Mouse (Mus musculus) embryonic facial prominence, embryonic 12.5 days (tissue): Measurements from ENCODE around the gene Sstr2. TPM values are rescaled to one million over a fixed set of nuclear protein-coding genes. Genes with fewer than 3 reads are reported as not detected.

Source experiments
- polyA plus RNA-seq: library from polyadenylated mRNA; unstranded; fragments of >200 nt; fragmentation: Nextera tagmentation; extraction: Ambion mirVana; gene quantifications from 2 replicates; pipeline ENCODE4 v1.2.1, GENCODE M21; 2016

Sstr2 gene
- polyA plus RNA-seq, 1 experiment from 2014 or later: 3.3 TPM

Other genes starting within 250 kb of the Sstr2 start
- gene Cog1, start 29.8 kb downstream of the Sstr2 start, polyA plus RNA-seq: 28.9 and 31.1 TPM in 2 replicates
- 21.4 TPM in 2 replicates for gene Slc39a11, start 30.7 kb downstream of the Sstr2 start, polyA plus RNA-seq
- gene Fam104a, start 64.8 kb downstream of the Sstr2 start, polyA plus RNA-seq: 52.6 TPM in 2 replicates
- gene D11Wsu47e, start 65.1 kb downstream of the Sstr2 start, polyA plus RNA-seq: 24.5 and 26.5 TPM in 2 replicates
- 0.37 TPM in 1 of 2 replicates, not detected in the other for gene Cpsf4l, start 90.7 kb downstream of the Sstr2 start, polyA plus RNA-seq
- 116 and 118 TPM in 2 replicates for gene Cdc42ep4, start 132.5 kb downstream of the Sstr2 start, polyA plus RNA-seq